Mouse (Mus musculus) common myeloid progenitor, adult 5-6 weeks (primary cell): ENCODE measurements at regions not wholly inside any gene's neighbourhood (a gene's known extent, or its start where the extent isn't known, plus 50 kb on each side); places are given as distances from the start of the nearest gene placed in this dataset.
"Not testable (repeated sequence)": the region's sequence is repeated elsewhere in the genome, so short reads cannot be mapped to it uniquely, and the experiment has no call there.

Experiments
- ATAC-seq: replicated peaks from 2 replicates; pipeline ENCODE4 v1.8.0; 2016; ENCODE audit warnings: low read depth, mild to moderate bottlenecking, moderate TSS enrichment, inconsistent platforms; ENCODE audit not compliant: poor library complexity, severe bottlenecking

GRCm38 (mm10) chr3:82290373-82290772 lies 67.5 kb upstream of the Map9 start:
- no peak for ATAC-seq

DNA sequence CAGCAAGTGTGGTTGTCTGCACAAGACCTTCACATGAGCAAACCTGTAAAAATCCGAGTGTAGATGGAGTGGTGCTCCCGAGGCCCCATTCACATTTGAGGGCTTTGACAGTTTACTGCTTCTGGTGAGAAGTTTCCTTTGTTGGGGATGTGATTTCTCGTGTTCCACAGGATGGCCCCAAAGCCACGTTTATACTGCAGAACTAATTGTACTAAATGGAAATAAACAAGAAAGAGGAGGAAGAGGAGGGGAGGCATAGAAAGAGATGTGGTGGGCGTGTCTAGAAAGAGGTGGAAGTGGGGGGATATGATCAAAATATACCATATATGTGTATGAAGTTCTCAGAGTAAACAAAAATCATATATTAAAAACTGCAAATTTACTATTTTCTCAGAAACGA lies 68.8 kb upstream of the Map9 start:
- ATAC-seq: no peak

DNA sequence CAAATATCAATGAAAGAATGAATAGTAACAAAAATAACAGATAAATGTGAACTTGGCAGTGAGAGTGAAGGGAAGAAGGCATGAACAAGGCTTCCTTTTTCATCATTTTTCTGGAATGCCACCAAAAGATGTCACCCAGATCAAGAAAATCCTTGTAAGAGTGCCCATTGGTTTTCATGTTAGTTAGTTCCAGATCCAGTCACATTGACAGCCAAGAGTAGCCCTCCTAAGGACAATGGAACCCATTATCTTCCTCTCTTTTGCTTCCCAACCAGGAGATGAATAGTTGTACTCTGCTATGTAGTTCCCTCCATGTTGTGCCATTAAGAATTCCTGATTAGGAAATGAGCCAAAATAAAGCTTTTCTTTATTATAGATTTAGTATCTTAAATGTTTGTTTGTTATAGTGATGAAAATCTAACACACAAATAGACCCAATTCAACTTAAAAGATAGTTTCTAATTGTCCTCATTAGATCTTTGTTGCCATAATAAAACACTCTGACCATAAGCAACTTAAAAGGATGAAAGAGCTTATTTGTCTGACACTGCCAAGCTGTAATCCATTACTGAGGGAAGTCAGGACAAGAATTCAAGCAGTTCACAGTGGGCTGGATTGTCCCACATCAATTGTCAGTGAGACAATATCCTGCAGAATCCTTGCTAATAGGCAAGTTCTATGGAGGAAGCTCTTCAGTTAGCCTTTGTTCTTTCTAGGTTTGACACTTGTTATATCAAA lies 80.7 kb upstream of the Map9 start:
- ATAC-seq: no peak

GRCm38 (mm10) chr3:82275822-82276203 lies 82.0 kb upstream of the Map9 start:
- ATAC-seq: no peak

GRCm38 (mm10) chr3:82274945-82275821 lies 82.7 kb upstream of the Map9 start:
- ATAC-seq: no peak

- no peak for ATAC-seq
These were observed 83.5 kb upstream of the Map9 start for GRCm38 (mm10) chr3:82274196-82274937.

DNA sequence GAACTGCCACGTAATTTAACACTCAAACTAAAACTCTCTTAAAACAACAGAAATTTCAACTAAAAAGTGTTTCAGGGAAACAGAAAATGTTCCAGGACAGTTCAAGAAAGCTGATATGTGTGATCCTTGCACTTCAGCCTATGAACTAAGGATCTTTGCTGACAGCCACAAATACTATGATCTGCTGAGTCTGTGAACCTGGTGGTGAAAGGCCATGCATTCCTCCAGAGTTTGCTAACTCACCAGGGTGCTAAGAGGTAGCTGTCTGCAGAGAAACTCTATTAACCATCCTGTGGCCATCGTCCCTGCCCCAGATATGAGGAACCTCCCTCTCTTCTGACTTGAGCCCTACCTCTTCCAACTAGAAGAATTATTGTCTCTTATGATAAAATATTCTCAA lies 84.3 kb upstream of the Map9 start:
- not testable (repeated sequence) for ATAC-seq

DNA sequence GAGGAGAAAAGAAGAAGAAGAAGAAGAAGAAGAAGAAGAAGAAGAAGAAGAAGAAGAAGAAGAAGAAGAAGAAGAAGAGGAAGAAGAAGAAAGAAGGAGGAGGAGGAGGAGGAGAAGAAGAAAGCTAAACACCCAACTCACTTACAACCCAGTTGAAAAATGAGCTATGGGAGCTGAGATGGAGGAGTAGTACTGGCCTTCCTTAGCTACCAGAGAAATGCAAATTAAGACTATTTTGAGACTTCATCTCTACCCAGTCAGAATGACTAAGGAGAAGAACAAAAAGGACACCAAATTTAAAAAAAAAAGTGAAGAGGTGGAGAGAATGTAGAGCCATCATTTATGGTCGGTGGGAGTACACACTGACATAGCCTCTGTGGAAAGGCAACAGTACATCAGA lies 85.9 kb upstream of the Map9 start:
- ATAC-seq: no peak

DNA sequence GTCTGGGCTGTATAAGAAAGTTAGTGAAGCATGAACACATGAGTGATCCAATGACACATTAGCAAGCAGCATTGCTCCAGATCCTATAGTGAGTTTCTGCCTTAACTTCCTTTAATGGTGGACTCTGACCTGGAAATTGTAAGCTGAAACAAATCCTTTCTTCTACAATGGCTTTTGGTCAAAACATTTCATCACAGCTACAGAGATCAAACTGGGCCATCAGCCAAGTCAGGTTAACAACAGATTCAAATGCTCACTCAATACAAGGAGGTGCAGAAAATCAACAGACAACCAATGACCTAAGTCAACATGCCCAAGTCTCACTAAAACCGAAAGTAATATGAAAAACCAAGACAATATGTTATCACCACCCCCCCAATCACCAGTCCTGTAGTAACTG lies 91.9 kb upstream of the Map9 start:
- no peak for ATAC-seq

DNA sequence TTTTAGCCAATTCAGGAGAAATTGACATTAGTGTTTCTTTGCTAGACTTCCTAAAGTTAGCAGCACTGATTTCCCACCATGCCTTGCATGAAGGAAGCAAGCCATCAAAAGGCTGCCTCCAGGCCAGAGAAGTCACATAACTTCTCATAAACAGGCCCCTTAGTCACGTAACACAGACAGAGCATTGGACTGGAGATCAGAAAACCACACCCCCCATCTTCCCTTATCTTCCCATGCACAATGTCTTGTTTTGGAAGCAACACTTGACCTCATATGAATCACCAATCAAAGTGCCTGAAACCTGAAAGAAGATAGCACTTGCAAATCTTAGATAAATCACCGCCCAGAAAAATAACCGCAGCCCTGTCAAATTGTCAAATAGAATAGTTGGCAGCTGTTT lies 95.9 kb upstream of the Map9 start:
- no peak for ATAC-seq

GRCm38 (mm10) chr3:82259986-82260652 lies 97.7 kb upstream of the Map9 start:
- ATAC-seq: no peak

- no peak for ATAC-seq
These were observed 105.2 kb upstream of the Gucy1a1 start for GRCm38 (mm10) chr3:82250796-82251261.

DNA sequence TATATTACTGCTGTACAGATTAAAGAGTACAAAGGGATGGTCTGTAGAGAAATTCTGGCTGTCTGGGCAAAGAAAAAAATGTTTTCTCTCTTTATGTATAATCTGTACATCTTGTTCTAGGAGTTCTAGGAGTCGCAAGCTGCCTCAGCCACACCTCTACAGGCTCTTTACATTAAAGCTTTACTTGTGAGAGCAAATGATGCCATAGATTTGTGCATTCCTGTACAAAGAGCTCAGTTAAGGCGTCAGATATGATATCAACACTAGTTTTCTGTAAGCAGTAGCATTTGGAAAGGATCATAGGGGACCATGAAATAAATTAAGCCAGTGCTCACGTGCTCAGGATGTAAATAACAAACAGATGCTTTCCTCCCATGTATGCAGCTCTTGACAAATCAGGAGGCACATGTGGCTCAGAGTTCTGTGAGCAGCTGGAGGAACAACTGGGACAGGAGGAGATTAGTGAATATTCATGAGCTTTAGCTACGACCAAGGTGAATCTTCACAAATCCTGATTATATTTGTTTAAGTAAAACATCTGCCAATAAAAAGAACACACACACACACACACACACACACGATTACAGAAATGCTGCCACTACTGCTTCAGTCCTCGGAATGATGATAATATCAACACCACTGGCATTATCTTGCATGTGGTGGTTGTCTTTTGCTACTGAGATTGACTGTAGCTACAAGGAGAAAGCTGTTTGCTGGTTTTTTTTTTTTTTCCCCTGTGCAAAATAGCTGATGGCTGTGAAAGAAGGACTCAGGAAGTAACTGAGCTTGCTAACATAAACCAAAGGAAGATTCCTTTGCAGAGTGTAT lies 104.6 kb upstream of the Gucy1a1 start:
- ATAC-seq: no peak

DNA sequence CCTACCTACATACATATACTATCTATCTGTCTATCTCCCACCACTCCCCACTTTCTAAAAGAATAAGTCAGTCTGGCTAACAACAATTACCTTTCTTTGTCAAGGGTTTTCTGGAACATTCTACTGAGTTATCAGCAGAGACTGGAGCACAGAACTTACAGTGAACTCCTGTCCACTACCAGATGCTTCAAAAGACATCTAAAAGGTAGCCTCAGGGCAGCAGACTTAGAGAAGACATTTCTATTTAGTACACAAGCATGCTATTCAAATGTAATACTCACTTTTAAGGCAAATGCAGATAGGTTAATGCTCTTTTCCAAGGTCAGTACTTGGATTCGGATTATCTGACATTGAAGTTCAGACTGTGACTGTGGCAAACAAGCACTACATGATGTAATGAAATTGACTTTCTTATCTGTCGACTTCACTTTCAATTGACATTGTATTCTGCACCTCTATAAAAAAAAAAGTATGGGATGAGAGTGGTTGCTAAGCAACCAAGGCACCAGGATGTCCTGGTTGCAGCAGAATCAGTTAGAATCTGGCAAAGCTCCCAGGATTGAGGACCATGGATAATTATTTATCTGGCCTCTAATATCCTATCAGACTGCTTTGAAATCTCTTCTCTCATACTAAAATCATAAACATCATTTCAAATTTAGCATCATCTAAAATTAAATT lies 90.9 kb upstream of the Gucy1a1 start:
- no peak for ATAC-seq

GRCm38 (mm10) chr3:82234306-82234705 lies 88.7 kb upstream of the Gucy1a1 start:
- no peak for ATAC-seq

- ATAC-seq: no peak
These were observed 77.8 kb upstream of the Gucy1a1 start for GRCm38 (mm10) chr3:82223379-82223778.

- ATAC-seq: no peak
These were observed 76.3 kb upstream of the Gucy1a1 start for GRCm38 (mm10) chr3:82221924-82222323.

DNA sequence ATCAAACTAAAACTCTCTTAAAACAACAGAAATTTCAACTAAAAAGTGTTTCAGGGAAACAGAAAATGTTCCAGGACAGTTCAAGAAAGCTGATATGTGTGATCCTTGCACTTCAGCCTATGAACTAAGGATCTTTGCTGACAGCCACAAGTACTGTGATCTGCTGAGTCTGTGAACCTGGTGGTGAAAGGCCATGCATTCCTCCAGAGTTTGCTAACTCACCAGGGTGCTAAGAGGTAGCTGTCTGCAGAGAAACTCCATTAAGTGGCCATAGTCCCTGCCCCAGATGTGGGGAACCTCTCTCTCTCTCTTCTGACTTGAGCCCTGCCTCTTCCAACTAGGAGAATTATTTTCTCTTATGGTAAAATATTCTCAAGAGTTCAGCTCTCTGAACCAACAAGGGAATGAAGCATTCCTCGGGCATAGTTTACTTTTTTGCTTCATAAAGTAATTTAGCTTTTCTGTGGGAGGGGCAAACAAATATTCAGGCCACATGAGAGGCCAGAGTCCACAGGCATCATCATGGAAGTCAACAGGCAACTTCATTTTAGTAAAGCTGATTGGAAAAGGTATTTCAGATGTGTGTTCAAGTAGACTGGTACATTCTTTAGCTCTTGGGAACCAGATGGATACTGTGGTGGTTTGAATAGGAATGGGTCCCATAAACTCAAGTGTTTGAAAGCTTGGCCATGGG lies 73.8 kb upstream of the Gucy1a1 start:
- not testable (repeated sequence) for ATAC-seq
